Mouse (Mus musculus) c-Kit-positive CD71-positive TER-119-negative erythroid progenitor cells, embryonic 14.5 days (primary cell): ENCODE data around the gene Ykt6.
A peak's percentile ranks its signal among the peaks of the same experiment; 100 is the strongest.

ENCODE experiments used
- DNase-seq: peaks from one replicate; pipeline ENCODE4 v3.0.0-alpha.2; 2013; ENCODE audit warnings: low read depth

The Ykt6 gene

GRCm38 (mm10) chr11:5949586-5950352 is 5.7 kb upstream of the Ykt6 start, which contains the start of gene Gck:
Gene Gck (minus strand): TSS chr11:5950081.
- DNase-seq: no peak

GRCm38 (mm10) chr11:5952501-5952900 is 3.0 kb upstream of the Ykt6 start:
- DNase-seq: no peak

GRCm38 (mm10) chr11:5953130-5953765 is 2.2 kb upstream of the Ykt6 start:
- DNase-seq: peak; percentile 42

- no peak for DNase-seq
Measured at GRCm38 (mm10) chr11:5954435-5954834, 1.1 kb upstream of the Ykt6 start.

GRCm38 (mm10) chr11:5954965-5955504 is 458 bp upstream of the Ykt6 start:
- DNase-seq: peak; percentile 30

- DNase-seq: no peak
Measured at GRCm38 (mm10) chr11:5960051-5960450, 4.6 kb downstream of the Ykt6 start.

- no peak for DNase-seq
Measured at GRCm38 (mm10) chr11:5965865-5966264, 10.4 kb downstream of the Ykt6 start.

GRCm38 (mm10) chr11:5966751-5967150 is 11.3 kb downstream of the Ykt6 start:
- DNase-seq: no peak

GRCm38 (mm10) chr11:5968223-5968622 is 12.7 kb downstream of the Ykt6 start:
- DNase-seq: no peak

- no peak for DNase-seq
Measured at GRCm38 (mm10) chr11:5971202-5971601, 15.7 kb downstream of the Ykt6 start.

- DNase-seq: no peak
Measured at GRCm38 (mm10) chr11:5973151-5973550, 17.7 kb downstream of the Ykt6 start.

- DNase-seq: no peak
Measured at GRCm38 (mm10) chr11:5974053-5974452, 18.6 kb downstream of the Ykt6 start.

- DNase-seq: no peak
Measured at GRCm38 (mm10) chr11:5975068-5975467, 19.6 kb downstream of the Ykt6 start.

- DNase-seq: no peak
Measured at GRCm38 (mm10) chr11:5976106-5976505, 20.6 kb downstream of the Ykt6 start.

GRCm38 (mm10) chr11:5979088-5979487 is 23.6 kb downstream of the Ykt6 start:
- DNase-seq: no peak

- DNase-seq: no peak
Measured at GRCm38 (mm10) chr11:5980108-5980507, 24.6 kb downstream of the Ykt6 start.

- DNase-seq: no peak
Measured at GRCm38 (mm10) chr11:5980561-5980960, 25.1 kb downstream of the Ykt6 start.

- no peak for DNase-seq
Measured at GRCm38 (mm10) chr11:5981323-5981722, 25.8 kb downstream of the Ykt6 start.

- no peak for DNase-seq
Measured at GRCm38 (mm10) chr11:5983629-5984028, 28.1 kb downstream of the Ykt6 start.

- DNase-seq: no peak
Measured at GRCm38 (mm10) chr11:5988126-5988525, 32.6 kb downstream of the Ykt6 start.

- DNase-seq: no peak
Measured at GRCm38 (mm10) chr11:5989954-5990593, 34.6 kb downstream of the Ykt6 start.

- DNase-seq: peak; percentile 38
Measured at GRCm38 (mm10) chr11:5990910-5991309, 35.4 kb downstream of the Ykt6 start.

GRCm38 (mm10) chr11:5994212-5994611 is 38.7 kb downstream of the Ykt6 start:
- DNase-seq: no peak
